Mouse (Mus musculus) kidney, postnatal 0 days (tissue): ENCODE measurements around the gene Aunip. TPM values are rescaled to one million over a fixed set of nuclear protein-coding genes. Genes with fewer than 3 reads are reported as not detected.

Experiments
- ATAC-seq: fragments of 200-750 bp; cut with Nextera tagmentation; replicated peaks from 2 replicates; pipeline ENCODE4 v1.8.0; 2017; ENCODE audit warnings: low read depth, moderate number of reproducible peaks, moderate TSS enrichment, moderate library complexity; ENCODE audit not compliant: low FRiP score
- DNase-seq: peaks from one replicate; pipeline ENCODE4 v3.0.0-alpha.2; 2016; ENCODE audit warnings: low spot score
- H3K27ac ChIP-seq: fragments of 300-500 bp; sonication (generic); 2 replicates; pipeline ENCODE4 v1.5.1; 2014; ENCODE audit warnings: mild to moderate bottlenecking
- H3K27me3 ChIP-seq: fragments of 300-500 bp; sonication (generic); 2 replicates; pipeline ENCODE4 v1.6.1; 2014; ENCODE audit warnings: low read length, mixed read lengths; ENCODE audit not compliant: insufficient read depth
- H3K36me3 ChIP-seq: fragments of 300-500 bp; sonication (generic); 2 replicates; pipeline ENCODE4 v1.6.1; 2014; ENCODE audit warnings: low read length, mixed read lengths; ENCODE audit not compliant: insufficient read depth
- H3K4me1 ChIP-seq: fragments of 300-500 bp; sonication (generic); replicated peaks from 2 replicates; pipeline ENCODE4 v1.6.1; 2014; ENCODE audit warnings: antibody characterized with exemption, low read length, mixed read lengths; ENCODE audit not compliant: insufficient read depth
- H3K4me2 ChIP-seq: fragments of 300-500 bp; sonication (generic); 2 replicates; pipeline ENCODE4 v1.6.1; 2014; ENCODE audit warnings: mild to moderate bottlenecking, low read length, moderate library complexity, mixed read lengths
- H3K4me3 ChIP-seq: fragments of 300-500 bp; sonication (generic); replicated peaks from 2 replicates; pipeline ENCODE4 v1.5.1; 2014; ENCODE audit warnings: low read depth, low read length
- H3K9ac ChIP-seq: fragments of 300-500 bp; sonication (generic); 2 replicates; pipeline ENCODE4 v1.6.1; 2014; ENCODE audit warnings: low read depth, low read length
- H3K9me3 ChIP-seq: fragments of 300-500 bp; sonication (generic); replicated peaks from 2 replicates; pipeline ENCODE4 v1.6.1; 2016; ENCODE audit warnings: low read length, inconsistent platforms, mixed read lengths
- CTCF ChIP-seq: IDR thresholded peaks from 2 replicates; pipeline ENCODE4 v1.5.1; 2016; ENCODE audit warnings: antibody characterized with exemption, low read depth, mild to moderate bottlenecking, moderate library complexity
- WGBS: fragments of 180-500 bp; shearing (Covaris S2); extraction: QIAGEN DNeasy Blood & Tissue Kit; methylation state at CpG from one replicate; pipeline ENCODE4 v1.1.7; 2014; 5-methylcytosine and 5-hydroxymethylcytosine counted together
- polyA plus RNA-seq: library from polyadenylated mRNA; unstranded; fragments of >200 nt; fragmentation: Nextera tagmentation; extraction: Ambion mirVana; gene quantifications from 2 replicates; pipeline ENCODE4 v1.2.1, GENCODE M21; 2015

Gene Aunip
- polyA plus RNA-seq, 1 experiment from 2014 or later = 5.2 TPM

DNA sequence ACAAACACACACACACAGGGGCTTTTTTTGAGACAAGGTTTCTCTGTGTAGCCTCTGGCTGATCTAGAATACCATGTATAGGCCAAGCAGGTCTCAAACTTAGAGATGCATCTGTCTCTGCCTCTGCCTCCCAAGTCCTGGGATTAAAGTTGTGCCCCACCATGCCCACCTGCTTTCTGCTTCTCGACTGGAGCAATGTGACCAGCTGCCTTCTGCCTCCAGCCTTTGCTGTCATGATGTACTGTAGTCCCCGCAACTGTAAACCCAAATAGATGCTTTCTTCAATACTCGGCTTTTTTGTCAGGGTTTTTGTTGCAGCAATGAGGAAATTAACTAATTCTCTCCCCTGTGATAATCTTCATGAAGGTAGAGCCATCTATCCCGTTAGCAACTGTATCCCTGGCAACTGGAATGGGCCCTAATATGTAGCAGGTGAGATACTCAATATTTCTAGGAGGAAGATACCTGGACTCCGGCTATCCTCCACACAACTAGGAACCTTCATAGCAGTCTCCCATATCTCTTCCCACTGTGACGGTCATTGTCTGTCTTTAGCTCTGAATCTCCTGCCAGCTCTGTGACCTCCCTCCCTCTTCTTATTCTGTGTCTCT is 27.6 kb upstream of the Aunip start:
- H3K4me3 ChIP-seq = no peak overlapping the region
- no peaks in the 10 kb centered on the region for H3K36me3 ChIP-seq
- H3K9me3 ChIP-seq = no peaks in the 10 kb centered on the region
- ATAC-seq (no peak), DNase-seq (no peak)
- 65% methylated on average over 6 of the region's 6 CpGs for WGBS
- TF ChIP-seq CTCF = no peak
- H3K27ac ChIP-seq = no peak overlapping the region
- H3K27me3 ChIP-seq = no peaks in the 10 kb centered on the region
- no peak overlapping the region for H3K9ac ChIP-seq
- H3K4me2 ChIP-seq = no peak overlapping the region
- no peaks in the 10 kb centered on the region for H3K4me1 ChIP-seq

DNA sequence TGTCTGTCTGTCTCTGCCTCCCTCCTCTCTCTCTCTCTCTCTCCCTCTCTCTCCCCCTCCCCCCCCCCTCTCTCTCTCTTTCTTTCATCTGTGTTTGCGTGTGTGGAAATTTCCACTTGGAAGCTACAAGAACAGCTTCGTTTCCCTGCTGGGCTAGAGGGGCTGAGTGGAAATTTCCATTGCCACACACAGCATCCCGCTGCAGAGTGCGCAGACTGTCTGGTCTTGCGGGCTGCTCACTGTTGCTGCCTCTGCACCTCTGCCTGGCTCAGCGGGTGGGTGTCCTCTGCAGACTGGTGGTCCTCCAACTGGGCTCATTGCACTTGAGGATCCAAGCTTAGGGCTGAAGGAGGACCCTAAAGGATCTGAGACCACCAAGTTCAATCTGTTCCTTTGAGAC is 27.1 kb upstream of the Aunip start:
- no peak for TF ChIP-seq CTCF
- no peak for ATAC-seq
- no peak overlapping the region for H3K4me3 ChIP-seq
- H3K4me2 ChIP-seq = no peak overlapping the region
- H3K36me3 ChIP-seq = no peaks in the 10 kb centered on the region
- no peaks in the 10 kb centered on the region for H3K27me3 ChIP-seq
- no peak overlapping the region for H3K27ac ChIP-seq
- DNase-seq = peak; percentile 33
- H3K9me3 ChIP-seq = no peaks in the 10 kb centered on the region
- H3K4me1 ChIP-seq = no peaks in the 10 kb centered on the region
- WGBS = 41% methylated on average over 6 of the region's 6 CpGs
- H3K9ac ChIP-seq = no peak overlapping the region

DNA sequence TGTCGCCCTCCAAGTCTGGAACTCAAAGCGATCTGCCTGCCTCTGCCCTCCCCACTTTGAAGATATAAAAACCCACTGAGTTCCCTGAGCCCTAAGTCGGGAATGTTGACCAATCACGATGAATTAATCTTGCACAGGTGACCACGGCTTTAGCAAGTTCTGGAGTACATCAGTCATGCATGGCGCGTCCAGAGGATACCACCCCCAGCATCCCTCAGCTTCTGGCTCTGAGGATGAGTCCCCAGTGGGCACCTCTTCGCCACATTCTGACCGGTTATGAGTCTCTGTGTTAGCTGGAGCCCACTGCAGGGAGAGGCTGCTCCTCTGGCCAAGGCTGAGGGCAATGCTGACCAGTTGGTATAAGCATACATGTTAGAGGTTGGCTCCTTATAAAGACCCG is 26.6 kb upstream of the Aunip start:
- Histone ChIP-seq H3K4me3 (no peak overlapping the region), H3K9me3 (no peaks in the 10 kb centered on the region), H3K9ac (no peak overlapping the region), H3K4me1 (no peaks in the 10 kb centered on the region), H3K27ac (no peak overlapping the region), H3K36me3 (no peaks in the 10 kb centered on the region), H3K4me2 (no peak overlapping the region), H3K27me3 (no peaks in the 10 kb centered on the region)
- DNase-seq = no peak
- no peak for TF ChIP-seq CTCF
- 74% methylated on average over 10 of the region's 10 CpGs for WGBS
- ATAC-seq = no peak

DNA sequence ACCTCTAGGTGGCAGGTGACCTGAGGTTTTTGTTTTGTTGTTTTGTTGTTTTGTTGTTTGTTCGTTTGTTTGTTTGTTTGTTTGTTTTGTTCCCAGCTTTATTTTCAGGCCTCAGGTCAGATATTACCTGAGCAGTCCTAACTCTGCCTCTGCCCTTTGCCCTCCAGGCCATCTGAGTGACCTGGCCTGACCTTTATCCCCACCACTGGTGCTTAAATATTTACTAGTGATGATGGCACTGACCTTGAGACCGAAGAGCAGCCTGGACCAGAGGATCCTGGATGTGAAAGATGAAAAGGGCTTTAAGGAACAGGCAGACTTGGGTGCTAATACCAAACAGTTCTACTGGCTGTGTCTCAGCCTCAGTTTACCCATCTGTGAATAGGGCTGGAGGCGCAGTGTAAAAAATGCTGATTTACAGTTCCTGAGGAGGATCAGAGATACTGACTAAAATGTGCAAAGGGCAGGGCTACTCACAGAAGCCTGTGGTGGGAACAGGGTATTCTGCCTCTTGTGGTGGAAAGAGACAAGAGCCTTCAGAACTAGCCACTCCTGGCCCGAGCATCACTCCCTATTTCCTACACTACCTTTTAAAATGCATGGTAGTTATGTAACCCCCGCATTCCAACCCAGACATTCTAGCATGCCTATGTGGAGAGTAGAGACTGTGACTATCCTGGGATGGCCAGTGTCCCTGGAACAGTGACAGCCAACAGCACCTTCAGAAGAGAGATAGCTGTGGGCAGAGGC is 25.5 kb upstream of the Aunip start:
- Histone ChIP-seq H3K9ac (no peak overlapping the region), H3K4me3 (no peak overlapping the region), H3K4me1 (no peaks in the 10 kb centered on the region), H3K36me3 (no peaks in the 10 kb centered on the region), H3K4me2 (no peak overlapping the region), H3K27ac (no peak overlapping the region), H3K9me3 (no peaks in the 10 kb centered on the region), H3K27me3 (no peaks in the 10 kb centered on the region)
- ATAC-seq (no peak), DNase-seq (no peak)
- peak; percentile 33; the same call in 1 of the 2 replicates for TF ChIP-seq CTCF
- 85% methylated on average over 5 of the region's 5 CpGs for WGBS

DNA sequence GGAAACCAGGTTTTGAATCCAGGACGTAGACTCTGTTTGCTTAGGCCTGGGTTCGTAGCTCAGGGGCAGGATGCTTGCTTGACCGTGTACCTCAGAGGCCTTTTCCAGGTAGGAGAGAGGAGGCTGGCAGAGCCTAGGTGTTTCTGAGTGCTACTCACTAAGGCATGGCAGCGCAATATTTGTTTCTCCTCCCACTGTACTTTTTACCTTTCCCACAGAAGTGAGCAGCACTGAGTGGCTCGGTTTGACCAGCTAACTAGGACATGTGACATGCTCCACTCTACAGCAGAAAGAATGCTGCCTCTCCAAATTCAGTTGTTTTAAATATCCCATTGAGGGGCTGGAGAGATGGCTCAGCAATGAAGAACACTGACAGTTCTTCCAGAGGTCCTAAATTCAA is 22.6 kb upstream of the Aunip start:
- H3K27me3 ChIP-seq = no peaks in the 10 kb centered on the region
- no peak for ATAC-seq
- no peak overlapping the region for H3K9ac ChIP-seq
- H3K27ac ChIP-seq = no peak overlapping the region
- H3K9me3 ChIP-seq = no peaks in the 10 kb centered on the region
- no peak overlapping the region for H3K4me3 ChIP-seq
- H3K4me2 ChIP-seq = no peak overlapping the region
- no peaks in the 10 kb centered on the region for H3K36me3 ChIP-seq
- 86% methylated on average over 5 of the region's 5 CpGs for WGBS
- no peak for DNase-seq
- H3K4me1 ChIP-seq = no peaks in the 10 kb centered on the region
- TF ChIP-seq CTCF = no peak

DNA sequence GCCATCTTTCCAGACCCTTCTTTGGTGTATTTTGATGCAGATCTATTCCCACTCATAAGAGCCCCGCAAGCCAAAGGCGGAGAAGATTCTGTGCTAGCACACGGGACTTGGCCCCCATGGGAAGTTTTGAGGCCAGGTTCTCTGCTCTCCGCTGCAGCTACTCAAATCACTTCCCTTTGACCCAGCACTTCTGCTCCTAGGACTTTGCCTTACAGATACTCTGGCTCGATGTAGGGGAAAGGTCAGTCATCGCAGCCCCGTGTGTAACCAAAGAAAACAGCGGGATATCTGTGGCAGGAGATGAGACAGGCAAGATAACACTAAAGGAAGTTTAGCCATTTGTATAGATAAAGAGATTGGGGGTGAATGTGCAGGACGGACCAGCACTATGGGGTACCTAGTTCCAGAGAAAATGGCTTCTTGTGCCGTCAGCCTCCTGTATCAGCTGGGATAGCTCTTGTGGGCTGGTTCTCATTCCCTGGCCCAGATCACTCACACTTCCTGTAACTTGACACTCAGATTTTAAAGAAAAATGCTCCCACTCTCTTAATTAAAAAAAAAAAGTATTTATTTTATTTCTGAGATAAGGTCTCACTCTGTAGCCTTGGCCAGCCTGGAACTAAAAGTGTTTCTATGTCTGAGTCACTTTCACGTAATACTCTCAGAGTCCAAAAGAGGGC is 20.7 kb upstream of the Aunip start:
- ATAC-seq = no peak
- Histone ChIP-seq H3K4me3 (no peak overlapping the region), H3K4me1 (peaks cover 3% of the 10 kb centered on the region; the same call in 1 of the 2 replicates), H3K27me3 (no peaks in the 10 kb centered on the region), H3K4me2 (no peak overlapping the region), H3K36me3 (no peaks in the 10 kb centered on the region), H3K9ac (no peak overlapping the region), H3K9me3 (no peaks in the 10 kb centered on the region), H3K27ac (no peak overlapping the region)
- no peak for TF ChIP-seq CTCF
- WGBS = 75% methylated on average over 11 of the region's 11 CpGs
- peak; percentile 67 for DNase-seq
